Mouse (Mus musculus): ENCODE measurements around the gene Abhd16a.
"Not testable (repeated sequence)": the region's sequence is repeated elsewhere in the genome, so short reads cannot be mapped to it uniquely, and the experiment has no call there.

- TF ChIP-seq CTCF, EP300 (IDR thresholded peaks at IDR 0.05): not testable (repeated sequence)
Observed at GRCm38 (mm10) chr17:35124261-35124896, 35.3 kb downstream of the Abhd16a start.

Measured in lung, postnatal 0 days (tissue).